24 mouse cellular contexts compared by ENCODE assay signal in the genomic region with DNA sequence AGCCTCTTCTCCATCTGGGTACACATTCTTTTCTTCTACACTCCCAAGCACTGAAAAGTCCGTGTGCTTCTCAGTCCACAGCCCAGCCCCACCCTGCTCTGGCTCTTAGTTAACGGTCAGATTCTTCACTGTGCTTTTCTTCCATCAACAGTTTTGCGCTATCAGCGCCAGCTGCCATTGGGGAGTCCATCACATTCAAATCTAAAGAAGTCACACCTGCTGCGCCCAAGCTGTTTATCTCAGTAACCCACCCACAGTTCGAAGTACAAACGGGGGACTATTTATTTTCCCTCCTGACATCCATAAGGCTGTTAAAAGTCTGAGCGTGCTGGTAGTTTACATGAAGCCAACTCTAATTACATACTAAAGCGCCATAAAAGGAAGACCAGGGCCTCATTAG.
DNase-seq lines count a peak whose midpoint lies in the region; ATAC-seq and TF ChIP-seq lines count a peak whose summit lies in the region.
"Had no signal": no experiment of that assay in that cellular context is flagged by ENCODE, and none has a peak within 500 bp of the region (broad histone marks: within the 10 kb centered on the region; RNA-seq: fewer than 3 reads in every experiment).

No protein-coding gene starts in this region.

- no peak for TF ChIP-seq CTCF in kidney, adult 2 months (conservative IDR thresholded peaks at IDR 0.05; ENCODE audit: insufficient read depth, insufficient read length, low read depth, low read length)

- peak; percentile 70 for DNase-seq in heart, adult 11 months
- DNase-seq in heart, postnatal 36 days = no peak
- DNase-seq in MEL-GATA-1-ER (ENCODE audit: extremely low read depth, low read depth) = peak; percentile 82
- peak; percentile 40 for DNase-seq in liver
- no peak for DNase-seq in left cerebral cortex, postnatal 14 days (ENCODE audit: low spot score in 2 of 2)
- DNase-seq in kidney, adult 2 months = no peak
- DNase-seq in cerebellum, adult 18-20 months = no peak
- DNase-seq: adrenal gland, postnatal 25 days; cerebellum, adult 11-12 months; cerebellum, postnatal 25 days; gastrocnemius, postnatal 36 days; kidney, postnatal 4 days; left cerebral cortex, postnatal 4 days; lung, postnatal 14 days; right cerebral cortex, adult 18-20 months; thymus, postnatal 25 days had no signal

- peak; percentile 66 for ATAC-seq in liver, embryonic 16.5 days (ENCODE audit: low read depth)
- ATAC-seq: hindbrain, embryonic 16.5 days; intestine, embryonic 16.5 days; midbrain, embryonic 16.5 days had no signal

- H3K9ac ChIP-seq in liver, embryonic 16.5 days (ENCODE audit: low read depth, low read length) = no peak overlapping the region
- H3K9ac ChIP-seq: limb, embryonic 15.5 days; stomach, embryonic 15.5 days had no signal

- WGBS in liver, embryonic 16.5 days (ENCODE audit: insufficient replicate concordance) = 46% methylated on average over 9 of the region's 9 CpGs
- 76% methylated on average over 9 of the region's 9 CpGs for WGBS in kidney, adult 2 months

- intact Hi-C loops in heart, postnatal 36 days (cut with DNase I) = no loop called here
- intact Hi-C loops in left cerebral cortex, postnatal 14 days (cut with DNase I) = no loop called here

- no peaks in the 10 kb centered on the region for H3K9me3 ChIP-seq in liver, embryonic 16.5 days (replicated peaks; ENCODE audit: control insufficient read depth, low read length)
- H3K9me3 ChIP-seq: embryonic facial prominence, embryonic 10.5 days; limb, embryonic 15.5 days; stomach, embryonic 15.5 days had no signal

- H3K27ac ChIP-seq in liver, embryonic 16.5 days (ENCODE audit: low read length) = no peak overlapping the region
- no peak overlapping the region for H3K27ac ChIP-seq in kidney, adult 2 months (ENCODE audit: insufficient read depth, low read depth, low read length)
- H3K27ac ChIP-seq: embryonic facial prominence, embryonic 10.5 days; limb, embryonic 15.5 days; stomach, embryonic 15.5 days had no signal

- no peak for TF ChIP-seq POLR2A in kidney, adult 2 months (IDR thresholded peaks at IDR 0.05; ENCODE audit: low read depth, low read length)

- H3K4me2 ChIP-seq in liver, embryonic 16.5 days (ENCODE audit: low read depth, low read length) = no peak overlapping the region
- H3K4me2 ChIP-seq: limb, embryonic 15.5 days; stomach, embryonic 15.5 days had no signal

- peaks cover 10% of the 10 kb centered on the region for H3K4me1 ChIP-seq in liver, embryonic 16.5 days (ENCODE audit: control insufficient read depth, low read depth, low read length)
- H3K4me1 ChIP-seq in kidney, adult 2 months (ENCODE audit: control insufficient read depth, insufficient read depth, low read length) = no peaks in the 10 kb centered on the region

- no peaks in the 10 kb centered on the region for H3K27me3 ChIP-seq in liver, embryonic 16.5 days (ENCODE audit: control insufficient read depth, insufficient read depth, low read depth, low read length)
- no peaks in the 10 kb centered on the region for H3K27me3 ChIP-seq in kidney, adult 2 months (replicated peaks; ENCODE audit: control insufficient read depth, insufficient read depth, low read length)
- H3K27me3 ChIP-seq: limb, embryonic 15.5 days; stomach, embryonic 15.5 days had no signal

- H3K4me3 ChIP-seq in liver, embryonic 16.5 days (ENCODE audit: low read depth, low read length) = no peak overlapping the region
- no peak overlapping the region for H3K4me3 ChIP-seq in kidney, adult 2 months (ENCODE audit: insufficient read depth, low read depth, low read length)
- H3K4me3 ChIP-seq: embryonic facial prominence, embryonic 10.5 days; limb, embryonic 15.5 days; myocyte; stomach, embryonic 15.5 days had no signal

- H3K36me3 ChIP-seq in liver, embryonic 16.5 days (ENCODE audit: control insufficient read depth, insufficient read depth) = no peaks in the 10 kb centered on the region
- H3K36me3 ChIP-seq in kidney, adult 2 months (ENCODE audit: control insufficient read depth, insufficient read depth, low read length) = no peaks in the 10 kb centered on the region
- H3K36me3 ChIP-seq: embryonic facial prominence, embryonic 10.5 days; limb, embryonic 15.5 days; stomach, embryonic 15.5 days had no signal

Comparison
In these comparisons a context has a peak if more than half of its experiments do, and no peak if none do; other contexts are left out.
1. DNase-seq: peak in heart, adult 11 months (single experiment), MEL-GATA-1-ER (single experiment) and liver (single experiment); none in heart, postnatal 36 days (0 of 2), left cerebral cortex, postnatal 14 days (0 of 2), kidney, adult 2 months (single experiment) and cerebellum, adult 18-20 months (0 of 2).